Mouse (Mus musculus) midbrain, embryonic 16.5 days (tissue): ENCODE data around the gene G430095P16Rik. TPM values are rescaled to one million over a fixed set of nuclear protein-coding genes. Genes with fewer than 3 reads are reported as not detected.

Experiments used
- ATAC-seq: fragments of 200-750 bp; cut with Nextera tagmentation; 2 replicates; pipeline ENCODE4 v1.8.0; 2017; ENCODE audit warnings: moderate TSS enrichment
- H3K27ac ChIP-seq: fragments of 300-500 bp; sonication (generic); 2 replicates; pipeline ENCODE4 v1.5.1; 2014; ENCODE audit warnings: mild to moderate bottlenecking, low read length, mixed read lengths
- H3K27me3 ChIP-seq: fragments of 300-500 bp; sonication (generic); 2 replicates; pipeline ENCODE4 v1.6.1; 2014; ENCODE audit warnings: low read depth, low read length, mixed read lengths; ENCODE audit not compliant: control insufficient read depth, insufficient read depth
- H3K36me3 ChIP-seq: fragments of 300-500 bp; sonication (generic); 2 replicates; pipeline ENCODE4 v1.6.1; 2014; ENCODE audit warnings: mild to moderate bottlenecking, low read length, moderate library complexity, mixed read lengths; ENCODE audit not compliant: control insufficient read depth, insufficient read depth
- H3K4me1 ChIP-seq: fragments of 300-500 bp; sonication (generic); 2 replicates; pipeline ENCODE4 v1.6.1; 2014; ENCODE audit warnings: mild to moderate bottlenecking, low read length, mixed read lengths; ENCODE audit not compliant: control insufficient read depth, insufficient read depth
- H3K4me2 ChIP-seq: fragments of 300-500 bp; sonication (generic); 2 replicates; pipeline ENCODE4 v1.6.1; 2014; ENCODE audit warnings: mild to moderate bottlenecking, low read length, mixed read lengths
- H3K4me3 ChIP-seq: fragments of 300-500 bp; sonication (generic); 2 replicates; pipeline ENCODE4 v1.5.1; 2014; ENCODE audit warnings: low read depth, mild to moderate bottlenecking, low read length, moderate library complexity, mixed read lengths
- H3K9ac ChIP-seq: fragments of 300-500 bp; sonication (generic); 2 replicates; pipeline ENCODE4 v1.6.1; 2014; ENCODE audit warnings: low read depth, low read length, mixed read lengths
- H3K9me3 ChIP-seq: fragments of 300-500 bp; sonication (generic); replicated peaks from 2 replicates; pipeline ENCODE4 v1.6.1; 2014; ENCODE audit warnings: mild to moderate bottlenecking, low read length, mixed read lengths; ENCODE audit not compliant: control insufficient read depth, poor library complexity, severe bottlenecking
- WGBS: fragments of 180-500 bp; shearing (Covaris S2); extraction: QIAGEN DNeasy Blood & Tissue Kit; methylation state at CpG from one replicate; pipeline ENCODE4 v1.1.7; 2014; 5-methylcytosine and 5-hydroxymethylcytosine counted together
- polyA plus RNA-seq: library from polyadenylated mRNA; unstranded; fragments of >200 nt; fragmentation: Nextera tagmentation; extraction: Ambion mirVana; gene quantifications from 2 replicates; pipeline ENCODE4 v1.2.1, GENCODE M21; 2015

G430095P16Rik gene
- polyA plus RNA-seq, 1 experiment from 2014 or later, result 1.1 TPM

DNA sequence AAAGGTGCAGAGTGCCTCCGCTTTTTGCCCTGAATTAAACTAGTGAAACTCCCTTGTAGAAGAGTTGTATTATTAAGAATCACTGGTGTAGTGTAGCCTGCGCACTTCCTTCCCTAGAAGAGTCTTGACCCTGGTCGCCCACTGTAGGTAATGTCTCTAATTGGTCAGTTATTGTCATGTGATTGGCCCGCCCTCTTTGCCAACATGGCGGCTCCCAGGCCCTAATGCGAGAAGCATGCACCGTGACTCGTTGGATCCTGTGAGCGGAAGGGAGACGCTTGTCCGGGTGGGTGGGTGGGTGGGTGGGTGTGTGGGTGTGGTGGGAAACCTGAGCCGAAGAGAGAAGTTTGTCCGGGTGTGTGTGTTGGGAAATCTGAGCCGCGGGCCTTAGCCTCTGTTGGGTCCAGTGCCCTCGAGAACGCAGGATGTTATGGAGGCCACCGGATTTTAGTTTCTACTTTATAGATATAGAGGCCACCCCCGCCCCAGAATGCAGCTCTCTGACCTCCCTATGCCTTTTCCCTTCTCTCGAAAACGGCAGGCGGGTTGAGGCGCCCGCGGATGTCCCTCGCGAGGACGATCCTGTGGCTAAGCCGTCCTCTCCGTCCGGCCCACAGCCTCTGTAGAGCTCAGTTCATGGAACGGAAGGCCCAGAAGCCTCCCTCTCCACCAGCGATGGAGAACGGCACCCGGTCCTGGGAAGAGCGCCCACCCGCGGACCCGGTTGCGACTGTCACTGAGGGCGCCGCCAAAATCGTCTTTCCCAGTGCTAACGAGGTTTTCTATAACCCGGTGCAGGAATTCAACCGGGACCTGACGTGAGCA is 33.5 kb upstream of the G430095P16Rik start:
- under 1% methylated on average over 47 of the region's 47 CpGs for WGBS
- ATAC-seq, result peak; percentile 86
- Histone ChIP-seq H3K27me3 (no peaks in the 10 kb centered on the region), H3K4me2 (peak overlapping the region; percentile 65), H3K9ac (peak overlapping the region; percentile 71), H3K4me3 (peak overlapping the region; percentile 64), H3K27ac (no peak overlapping the region), H3K36me3 (peaks cover 3% of the 10 kb centered on the region; the same call in 1 of the 2 replicates), H3K9me3 (no peaks in the 10 kb centered on the region), H3K4me1 (peaks cover 37% of the 10 kb centered on the region)

DNA sequence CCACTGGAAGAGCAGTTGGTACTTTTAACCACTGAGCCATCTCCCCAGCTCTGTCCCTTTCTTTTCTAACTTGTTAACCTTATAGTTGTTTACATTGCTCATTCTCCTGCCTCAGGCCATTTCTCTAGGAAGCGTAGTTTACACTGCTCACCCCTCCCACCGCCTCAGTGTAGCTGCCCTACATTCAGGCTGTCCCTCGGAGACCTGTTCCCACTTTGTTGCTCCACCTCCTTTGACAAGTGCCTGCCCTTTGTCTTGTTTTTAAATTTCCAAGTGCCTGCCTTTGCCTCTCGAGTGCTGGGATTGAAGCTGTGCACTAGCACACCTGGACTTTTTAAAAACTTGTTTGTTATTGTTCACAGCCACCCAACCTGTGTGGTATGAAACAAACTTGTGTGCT is 29.5 kb upstream of the G430095P16Rik start:
- peaks cover 15% of the 10 kb centered on the region for H3K36me3 ChIP-seq
- 86% methylated on average over 4 of the region's 4 CpGs for WGBS
- no peak for ATAC-seq

DNA sequence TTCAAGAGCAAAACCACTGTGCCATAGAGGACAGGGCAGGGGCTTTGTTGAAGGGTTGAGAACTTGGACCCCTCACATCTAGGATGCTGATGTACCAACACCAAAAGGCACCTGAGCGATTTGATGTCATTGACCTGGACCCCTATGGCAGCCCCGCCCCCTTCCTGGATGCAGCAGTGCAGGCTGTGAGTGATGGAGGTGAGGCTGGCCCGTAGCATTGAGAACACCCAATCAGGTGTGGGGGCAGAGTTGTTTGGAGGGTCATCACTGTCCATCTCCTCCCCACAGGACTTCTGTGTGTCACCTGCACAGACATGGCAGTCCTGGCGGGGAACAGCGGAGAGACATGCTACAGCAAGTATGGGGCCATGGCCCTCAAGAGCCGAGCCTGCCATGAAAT is 27.7 kb upstream of the G430095P16Rik start:
- Histone ChIP-seq H3K9me3 (no peaks in the 10 kb centered on the region), H3K4me3 (no peak overlapping the region), H3K4me2 (no peak overlapping the region), H3K36me3 (peaks cover 21% of the 10 kb centered on the region), H3K27me3 (no peaks in the 10 kb centered on the region), H3K4me1 (peaks cover 4% of the 10 kb centered on the region), H3K27ac (no peak overlapping the region), H3K9ac (no peak overlapping the region)
- ATAC-seq, result no peak
- WGBS, result 94% methylated on average over 6 of the region's 6 CpGs

More for the DNA sequence above, 29.5 kb upstream of the G430095P16Rik start:
- Histone ChIP-seq H3K4me3 (no peak overlapping the region), H3K4me1 (peaks cover 15% of the 10 kb centered on the region), H3K9ac (no peak overlapping the region), H3K27me3 (no peaks in the 10 kb centered on the region), H3K9me3 (no peaks in the 10 kb centered on the region), H3K4me2 (no peak overlapping the region), H3K27ac (no peak overlapping the region)

DNA sequence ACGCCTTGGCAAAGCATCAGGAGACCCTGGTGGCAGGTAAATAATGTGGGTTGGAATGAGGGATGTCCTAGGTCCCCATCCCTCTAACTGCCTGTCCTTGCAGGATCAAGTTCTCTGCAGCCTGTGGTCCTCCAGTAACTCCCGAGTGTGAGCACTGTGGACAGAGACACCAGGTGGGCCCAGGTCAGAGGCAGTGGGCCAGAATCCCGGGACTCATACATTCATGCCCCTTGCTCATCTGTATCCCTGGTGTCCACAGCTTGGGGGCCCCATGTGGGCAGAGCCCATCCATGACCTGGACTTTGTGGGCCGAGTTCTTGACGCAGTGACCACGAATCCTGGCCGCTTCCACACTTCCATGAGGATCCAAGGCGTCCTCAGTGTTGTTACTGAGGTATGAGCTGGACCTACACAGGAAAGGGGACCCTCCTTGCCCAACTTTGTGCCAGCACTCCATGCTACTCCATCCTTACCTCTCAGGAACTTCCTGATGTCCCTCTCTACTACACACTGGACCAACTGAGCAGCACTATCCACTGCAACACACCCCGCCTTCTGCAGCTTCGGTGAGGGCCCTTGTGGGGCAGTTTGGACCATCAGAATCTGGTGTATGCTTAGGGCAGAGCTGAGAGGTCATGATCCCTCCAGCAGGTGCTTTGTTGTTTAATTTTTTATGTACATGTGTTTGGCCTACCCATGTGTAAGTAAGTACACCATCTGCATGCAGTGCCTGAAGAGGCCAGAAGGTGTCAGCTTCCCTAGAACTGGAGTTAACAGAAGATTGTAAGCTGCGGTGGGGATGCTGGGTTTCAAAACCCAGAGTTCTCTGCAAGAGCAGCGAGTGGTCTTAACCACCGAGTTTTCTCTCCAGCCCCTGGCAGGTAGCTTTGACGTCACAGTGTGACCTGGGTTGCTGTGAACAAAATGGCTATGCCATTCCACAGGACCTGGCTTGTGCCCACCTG is 25.4 kb upstream of the G430095P16Rik start:
- peaks cover 12% of the 10 kb centered on the region for H3K27me3 ChIP-seq
- peaks cover 18% of the 10 kb centered on the region for H3K36me3 ChIP-seq
- no peaks in the 10 kb centered on the region for H3K9me3 ChIP-seq
- no peak overlapping the region for H3K9ac ChIP-seq
- H3K4me3 ChIP-seq, result no peak overlapping the region
- ATAC-seq, result no peak
- no peak overlapping the region for H3K4me2 ChIP-seq
- no peaks in the 10 kb centered on the region for H3K4me1 ChIP-seq
- WGBS, result 88% methylated on average over 14 of the region's 14 CpGs
- H3K27ac ChIP-seq, result no peak overlapping the region

DNA sequence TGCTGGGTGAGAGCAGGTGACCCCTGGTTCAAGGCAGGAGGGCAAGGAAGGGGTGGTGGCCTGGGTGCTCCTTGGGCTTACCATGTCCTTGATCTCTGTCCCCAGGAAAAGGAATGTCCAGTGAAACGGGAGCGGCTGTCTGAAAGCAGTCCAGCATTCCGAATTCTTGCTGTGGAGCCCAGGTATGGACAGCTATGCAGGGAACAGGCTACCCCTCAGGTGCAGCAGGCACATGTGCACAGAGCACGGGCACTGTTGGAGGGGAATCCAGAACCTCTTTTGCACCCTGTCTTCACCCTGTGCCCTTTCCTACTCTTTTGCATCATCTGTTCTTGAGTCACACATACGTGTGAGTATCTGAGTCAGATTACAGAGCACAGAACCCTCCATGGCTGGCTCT is 24.5 kb upstream of the G430095P16Rik start:
- H3K27ac ChIP-seq, result no peak overlapping the region

GRCm38 (mm10) chr8:84698929-84699401 is 23.8 kb upstream of the G430095P16Rik start:
- H3K9ac ChIP-seq, result no peak overlapping the region
- no peaks in the 10 kb centered on the region for H3K9me3 ChIP-seq
- peak overlapping the region; percentile 34; the same call in 1 of the 2 replicates for H3K27ac ChIP-seq
- no peak for ATAC-seq
- peaks cover 18% of the 10 kb centered on the region for H3K36me3 ChIP-seq
- H3K4me3 ChIP-seq, result no peak overlapping the region
- 90% methylated on average over 9 of the region's 9 CpGs for WGBS
- H3K4me1 ChIP-seq, result peaks cover 1% of the 10 kb centered on the region; the same call in 1 of the 2 replicates
- peaks cover 27% of the 10 kb centered on the region for H3K27me3 ChIP-seq
- no peak overlapping the region for H3K4me2 ChIP-seq

More for the DNA sequence above, 24.5 kb upstream of the G430095P16Rik start:
- no peaks in the 10 kb centered on the region for H3K4me1 ChIP-seq
- H3K4me2 ChIP-seq, result no peak overlapping the region
- peaks cover 18% of the 10 kb centered on the region for H3K36me3 ChIP-seq
- H3K4me3 ChIP-seq, result no peak overlapping the region
- H3K27me3 ChIP-seq, result peaks cover 20% of the 10 kb centered on the region
- ATAC-seq, result no peak
- H3K9ac ChIP-seq, result no peak overlapping the region
- no peaks in the 10 kb centered on the region for H3K9me3 ChIP-seq
- WGBS, result 96% methylated on average over 5 of the region's 5 CpGs

DNA sequence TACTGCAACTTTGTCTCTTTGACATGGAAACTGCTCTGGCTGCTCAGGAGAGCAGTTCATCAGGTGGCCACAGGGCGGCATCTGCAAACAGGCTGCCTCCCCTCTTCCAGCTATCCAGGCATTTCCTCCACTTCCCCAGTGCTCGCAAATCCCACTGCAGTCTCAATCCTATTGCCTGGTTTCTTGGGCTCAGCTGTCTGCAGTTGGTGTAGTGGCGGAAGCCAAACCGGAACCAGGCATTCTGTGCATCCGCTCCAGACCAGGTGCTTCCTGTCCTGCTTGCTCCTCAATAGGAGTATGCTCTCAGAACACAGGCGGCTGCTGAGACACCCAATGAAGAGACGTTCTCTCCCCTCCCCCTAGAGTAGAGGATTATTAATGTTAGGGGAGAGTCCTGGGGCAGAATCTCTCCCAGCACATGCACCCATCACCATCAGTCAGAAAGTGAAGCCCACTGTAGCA is 22.9 kb upstream of the G430095P16Rik start:
- Histone ChIP-seq H3K9me3 (no peaks in the 10 kb centered on the region), H3K4me3 (no peak overlapping the region), H3K4me1 (peaks cover 2% of the 10 kb centered on the region; the same call in 1 of the 2 replicates), H3K27ac (peak overlapping the region; percentile 4; the same call in 1 of the 2 replicates), H3K4me2 (no peak overlapping the region), H3K36me3 (peaks cover 18% of the 10 kb centered on the region), H3K9ac (no peak overlapping the region), H3K27me3 (peaks cover 28% of the 10 kb centered on the region)
- WGBS, result 55% methylated on average over 7 of the region's 7 CpGs
- ATAC-seq, result no peak

DNA sequence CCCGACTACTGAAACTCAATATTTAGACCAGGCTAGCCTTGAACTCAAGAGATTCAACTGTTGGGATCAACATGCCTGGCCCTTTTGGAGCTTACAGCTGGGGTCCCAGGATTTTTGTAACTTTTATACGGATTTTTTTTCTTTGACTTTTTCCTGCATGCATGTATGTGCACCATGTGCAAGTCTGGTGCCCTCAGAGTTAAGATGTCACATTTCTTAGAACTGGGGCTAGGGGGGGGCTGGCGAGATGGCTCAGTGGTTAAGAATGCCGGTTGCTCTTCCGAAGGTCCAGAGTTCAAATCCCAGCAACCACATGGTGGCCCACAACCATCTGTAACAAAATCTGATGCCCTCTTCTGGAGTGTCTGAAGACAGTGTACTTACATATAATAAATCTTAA is 22.3 kb upstream of the G430095P16Rik start:
- no peak for ATAC-seq
- Histone ChIP-seq H3K9ac (no peak overlapping the region), H3K36me3 (peaks cover 18% of the 10 kb centered on the region), H3K4me1 (peaks cover 5% of the 10 kb centered on the region), H3K4me3 (no peak overlapping the region), H3K27me3 (peaks cover 32% of the 10 kb centered on the region), H3K27ac (peak overlapping the region; percentile 4; the same call in 1 of the 2 replicates), H3K9me3 (no peaks in the 10 kb centered on the region), H3K4me2 (no peak overlapping the region)
- WGBS, result 79% methylated on average over 5 of the region's 5 CpGs
